Mouse (Mus musculus): ENCODE data around the gene Slc16a14. TPM values are rescaled to one million over a fixed set of nuclear protein-coding genes. Genes with fewer than 3 reads are reported as not detected.
"Not testable (repeated sequence)": the region's sequence is repeated elsewhere in the genome, so short reads cannot be mapped to it uniquely, and the experiment has no call there.

The Slc16a14 gene
- not detected in 2 replicates for polyA plus RNA-seq (2012; ENCODE audit: insufficient read depth, low replicate concordance)

GRCm38 (mm10) chr1:84934503-84935333 lies at the start of gene Slc16a14:
Slc16a14 (minus strand) TSS chr1:84935134.
- TF ChIP-seq FLI1 (IDR thresholded peaks at IDR 0.05; ENCODE audit: low read length), result no peak
- TF ChIP-seq GATA1 (IDR thresholded peaks at IDR 0.05; ENCODE audit: borderline replicate concordance, low read length), result no peak
- peaks cover 19% of the 10 kb centered on the region for H3K4me1 ChIP-seq
- peaks cover 5% of the 10 kb centered on the region; the same call in 1 of the 2 replicates for H3K9me3 ChIP-seq
- H3K36me3 ChIP-seq (replicated peaks; ENCODE audit: low read length), result no peaks in the 10 kb centered on the region
- peak within 1 kb of the TSS; percentile 82 for H3K4me3 ChIP-seq (replicated peaks)
- peaks cover 33% of the 10 kb centered on the region for H3K27me3 ChIP-seq (replicated peaks)

GRCm38 (mm10) chr1:84961779-84962178 lies 26.8 kb upstream of the Slc16a14 start:
- not testable (repeated sequence) for H3K27me3 ChIP-seq (replicated peaks); H3K9me3 ChIP-seq; H3K4me1 ChIP-seq; H3K4me3 ChIP-seq (replicated peaks); H3K36me3 ChIP-seq (replicated peaks; ENCODE audit: low read length)

GRCm38 (mm10) chr1:84957713-84958112 lies 22.8 kb upstream of the Slc16a14 start:
- H3K27me3 ChIP-seq (replicated peaks); H3K36me3 ChIP-seq (replicated peaks; ENCODE audit: low read length): not testable (repeated sequence)

GRCm38 (mm10) chr1:84956771-84957170 lies 21.8 kb upstream of the Slc16a14 start:
- not testable (repeated sequence) for H3K4me3 ChIP-seq (replicated peaks); H3K4me1 ChIP-seq; H3K36me3 ChIP-seq (replicated peaks; ENCODE audit: low read length); H3K27me3 ChIP-seq (replicated peaks)
- peaks cover 12% of the 10 kb centered on the region for H3K9me3 ChIP-seq

More at GRCm38 (mm10) chr1:84957713-84958112, 22.8 kb upstream of the Slc16a14 start:
- H3K4me1 ChIP-seq; H3K9me3 ChIP-seq; H3K4me3 ChIP-seq (replicated peaks): not testable (repeated sequence)

GRCm38 (mm10) chr1:84952456-84953181 lies 17.7 kb upstream of the Slc16a14 start:
- H3K27me3 ChIP-seq (replicated peaks), result no peaks in the 10 kb centered on the region
- TF ChIP-seq GATA1 (IDR thresholded peaks at IDR 0.05; ENCODE audit: borderline replicate concordance, low read length) (no peak), FLI1 (IDR thresholded peaks at IDR 0.05; ENCODE audit: low read length) (no peak)
- H3K4me1 ChIP-seq, result no peaks in the 10 kb centered on the region
- no peaks in the 10 kb centered on the region for H3K36me3 ChIP-seq (replicated peaks; ENCODE audit: low read length)
- H3K4me3 ChIP-seq (replicated peaks), result no peak overlapping the region
- peaks cover 27% of the 10 kb centered on the region for H3K9me3 ChIP-seq

- Histone ChIP-seq H3K4me3 (replicated peaks) (no peak overlapping the region), H3K27me3 (replicated peaks) (no peaks in the 10 kb centered on the region), H3K9me3 (peaks cover 33% of the 10 kb centered on the region), H3K4me1 (no peaks in the 10 kb centered on the region), H3K36me3 (replicated peaks; ENCODE audit: low read length) (no peaks in the 10 kb centered on the region)
- TF ChIP-seq GATA1 (IDR thresholded peaks at IDR 0.05; ENCODE audit: borderline replicate concordance, low read length) (no peak), FLI1 (IDR thresholded peaks at IDR 0.05; ENCODE audit: low read length) (no peak)
These were observed 16.6 kb upstream of the Slc16a14 start for GRCm38 (mm10) chr1:84951566-84951965.

- Histone ChIP-seq H3K9me3 (peaks cover 54% of the 10 kb centered on the region), H3K4me1 (no peaks in the 10 kb centered on the region), H3K4me3 (replicated peaks) (no peak overlapping the region), H3K27me3 (replicated peaks) (no peaks in the 10 kb centered on the region), H3K36me3 (replicated peaks; ENCODE audit: low read length) (no peaks in the 10 kb centered on the region)
- no peak for TF ChIP-seq FLI1 (IDR thresholded peaks at IDR 0.05; ENCODE audit: low read length)
- TF ChIP-seq GATA1 (IDR thresholded peaks at IDR 0.05; ENCODE audit: borderline replicate concordance, low read length), result no peak
These were observed 12.5 kb upstream of the Slc16a14 start for GRCm38 (mm10) chr1:84947390-84947789.

GRCm38 (mm10) chr1:84945950-84946349 lies 11.0 kb upstream of the Slc16a14 start:
- Histone ChIP-seq H3K36me3 (replicated peaks; ENCODE audit: low read length) (no peaks in the 10 kb centered on the region), H3K4me3 (replicated peaks) (no peak overlapping the region), H3K4me1 (no peaks in the 10 kb centered on the region), H3K27me3 (replicated peaks) (no peaks in the 10 kb centered on the region), H3K9me3 (peaks cover 46% of the 10 kb centered on the region)
- TF ChIP-seq FLI1 (IDR thresholded peaks at IDR 0.05; ENCODE audit: low read length), result no peak
- no peak for TF ChIP-seq GATA1 (IDR thresholded peaks at IDR 0.05; ENCODE audit: borderline replicate concordance, low read length)

- H3K9me3 ChIP-seq, result peaks cover 38% of the 10 kb centered on the region
- no peak for TF ChIP-seq GATA1 (IDR thresholded peaks at IDR 0.05; ENCODE audit: borderline replicate concordance, low read length)
- no peak for TF ChIP-seq FLI1 (IDR thresholded peaks at IDR 0.05; ENCODE audit: low read length)
- no peaks in the 10 kb centered on the region for H3K36me3 ChIP-seq (replicated peaks; ENCODE audit: low read length)
- H3K4me3 ChIP-seq (replicated peaks), result no peak overlapping the region
- no peaks in the 10 kb centered on the region for H3K27me3 ChIP-seq (replicated peaks)
- no peaks in the 10 kb centered on the region for H3K4me1 ChIP-seq
These were observed 8.6 kb upstream of the Slc16a14 start for GRCm38 (mm10) chr1:84943549-84943948.

- Histone ChIP-seq H3K4me3 (replicated peaks) (no peak overlapping the region), H3K27me3 (replicated peaks) (no peaks in the 10 kb centered on the region), H3K36me3 (replicated peaks; ENCODE audit: low read length) (no peaks in the 10 kb centered on the region), H3K9me3 (peaks cover 38% of the 10 kb centered on the region), H3K4me1 (no peaks in the 10 kb centered on the region)
- no peak for TF ChIP-seq FLI1 (IDR thresholded peaks at IDR 0.05; ENCODE audit: low read length)
- TF ChIP-seq GATA1 (IDR thresholded peaks at IDR 0.05; ENCODE audit: borderline replicate concordance, low read length), result no peak
These were observed 7.7 kb upstream of the Slc16a14 start for GRCm38 (mm10) chr1:84942666-84943065.
